Mouse (Mus musculus) erythroblast, adult 5-6 weeks (primary cell): ENCODE measurements around the gene Lamtor4. TPM values are rescaled to one million over a fixed set of nuclear protein-coding genes. Genes with fewer than 3 reads are reported as not detected.
"Not testable (repeated sequence)": the region's sequence is repeated elsewhere in the genome, so short reads cannot be mapped to it uniquely, and the experiment has no call there.

Experiments used
- ATAC-seq: replicated peaks from 2 replicates; pipeline ENCODE4 v1.8.0; 2016; ENCODE audit warnings: moderate number of reproducible peaks, mild to moderate bottlenecking, moderate TSS enrichment, inconsistent platforms; ENCODE audit not compliant: poor library complexity, low FRiP score, severe bottlenecking
- total RNA-seq, 2 experiments: library from RNA; stranded (forward) in 1 of 2; stranded (reverse) in 1 of 2; fragments of 150-400 nt in 1 of 2; fragments of 200-764, 138-1000 nt in 1 of 2; gene quantifications; 2 replicates each; pipeline versions ENCODE4 v1.2.3 to v1.2.4; 2015 to 2017; ENCODE audit warnings: low replicate concordance in 2 of 2

The Lamtor4 gene
- 34.5 and 63.6 TPM in 2 replicates for total RNA-seq (2015; ENCODE audit: low replicate concordance)
- 11.3 and 13.1 TPM in 2 replicates for total RNA-seq (2017; ENCODE audit: low replicate concordance)

GRCm38 (mm10) chr5:138255353-138256093 lies at the start of gene Lamtor4:
Lamtor4 (plus strand) TSS chr5:138255482.
- peak; percentile 98 for ATAC-seq

- ATAC-seq: no peak
These were observed 48.0 kb upstream of the Lamtor4 start for GRCm38 (mm10) chr5:138207253-138207652.

GRCm38 (mm10) chr5:138207873-138208272 lies 47.4 kb upstream of the Lamtor4 start:
- ATAC-seq: no peak

GRCm38 (mm10) chr5:138216632-138217031 lies 38.6 kb upstream of the Lamtor4 start:
- not testable (repeated sequence) for ATAC-seq

- ATAC-seq: no peak
These were observed 35.4 kb upstream of the Lamtor4 start for GRCm38 (mm10) chr5:138219864-138220263.

- ATAC-seq: peak; percentile 90
These were observed 33.2 kb upstream of the Lamtor4 start for GRCm38 (mm10) chr5:138222111-138222510.

- ATAC-seq: no peak
These were observed 32.0 kb upstream of the Lamtor4 start for GRCm38 (mm10) chr5:138223287-138223686.

- no peak for ATAC-seq
These were observed 29.6 kb upstream of the Lamtor4 start, which contains the start of gene Nxpe5 for GRCm38 (mm10) chr5:138225700-138226099. Nxpe5 (plus strand) TSS chr5:138225898.

- no peak for ATAC-seq
These were observed 28.8 kb upstream of the Lamtor4 start for GRCm38 (mm10) chr5:138226491-138226890.

- no peak for ATAC-seq
These were observed 27.9 kb upstream of the Lamtor4 start for GRCm38 (mm10) chr5:138227367-138227766.

GRCm38 (mm10) chr5:138228026-138228425 lies 27.3 kb upstream of the Lamtor4 start:
- ATAC-seq: peak; percentile 65; the same call in 1 of the 2 replicates

- ATAC-seq: no peak
These were observed 25.8 kb upstream of the Lamtor4 start for GRCm38 (mm10) chr5:138229511-138229910.

- ATAC-seq: no peak
These were observed 21.5 kb upstream of the Lamtor4 start for GRCm38 (mm10) chr5:138233778-138234177.

GRCm38 (mm10) chr5:138234224-138234623 lies 21.1 kb upstream of the Lamtor4 start:
- no peak for ATAC-seq

- no peak for ATAC-seq
These were observed 13.8 kb upstream of the Lamtor4 start for GRCm38 (mm10) chr5:138241511-138241910.

GRCm38 (mm10) chr5:138251144-138251543 lies 4.1 kb upstream of the Lamtor4 start:
- ATAC-seq: no peak

GRCm38 (mm10) chr5:138253061-138253460 lies 2.2 kb upstream of the Lamtor4 start:
- ATAC-seq: no peak

- no peak; the same call in 1 of the 2 replicates for ATAC-seq
These were observed 799 bp downstream of the Lamtor4 start for GRCm38 (mm10) chr5:138256094-138256467.

GRCm38 (mm10) chr5:138256966-138257584 lies 1.8 kb downstream of the Lamtor4 start:
- no peak for ATAC-seq

GRCm38 (mm10) chr5:138257585-138257978 lies 2.3 kb downstream of the Lamtor4 start:
- no peak for ATAC-seq

- no peak for ATAC-seq
These were observed 2.8 kb downstream of the Lamtor4 start for GRCm38 (mm10) chr5:138258078-138258477.
